Mouse (Mus musculus): Measurements from ENCODE around the gene St3gal4. TPM values are rescaled to one million over a fixed set of nuclear protein-coding genes. Genes with fewer than 3 reads are reported as not detected.

Gene St3gal4
- total and polyA plus RNA-seq, 3 experiments, result 6.2 to 9.3 (median 8.8) TPM

- peaks cover 0 to 1% of the 10 kb centered on the region in 2 experiments; a peak in 1 of 4 replicates for H3K4me1 ChIP-seq (ENCODE audit: control insufficient read depth in 1 of 2, insufficient read depth in 2 of 2)
- H3K9ac ChIP-seq (ENCODE audit: insufficient read depth, low read depth), result no peak overlapping the region
- no peak overlapping the region for H3K4me2 ChIP-seq (ENCODE audit: insufficient read depth, low read depth, poor library complexity, severe bottlenecking)
- H3K79me2 ChIP-seq (replicated peaks; ENCODE audit: control insufficient read depth, extremely low read depth, insufficient read depth, poor library complexity, severe bottlenecking), result no peaks in the 10 kb centered on the region
- no peak overlapping the region for H3K4me3 ChIP-seq (replicated peaks in 1 of 3; ENCODE audit: low read depth in 2 of 3, low read length in 2 of 3, poor library complexity in 1 of 3)
- TF ChIP-seq TCF12 (IDR thresholded peaks at IDR 0.05; ENCODE audit: low read depth, low read length) (no peak), RCOR1 (conservative IDR thresholded peaks at IDR 0.05; ENCODE audit: low read depth, low read length) (no peak), JUN (IDR thresholded peaks at IDR 0.05; ENCODE audit: insufficient read depth, low read depth, low read length) (no peak)
- DNase-seq (ENCODE audit: extremely low read depth), result no peak
- H3K27ac ChIP-seq (ENCODE audit: insufficient read depth, low read depth), result no peak overlapping the region
- H3K36me3 ChIP-seq (replicated peaks in 1 of 2; ENCODE audit: control insufficient read depth in 1 of 2, insufficient read depth in 1 of 2, low read length in 1 of 2), result peaks cover 0 to 13% of the 10 kb centered on the region in 2 experiments
- dilution Hi-C loops (cut with MboI; ENCODE audit: extremely low pct_ligation_motif_present, extremely low pct_unique_long_range_greater_than_20kb, low sequenced_read_pairs) (no loop called here), in situ Hi-C loops (cut with MboI; ENCODE audit: low pct_ligation_motif_present, low pct_unique_long_range_greater_than_20kb, low sequenced_read_pairs) (loop anchor here (5.0 to 25.0 kb wide), 2 partner anchors 73 to 493 kb away; partner anchors contain the start of gene St3gal4)
- no peaks in the 10 kb centered on the region for H3K27me3 ChIP-seq (replicated peaks)
- no peaks in the 10 kb centered on the region for H3K9me3 ChIP-seq (replicated peaks; ENCODE audit: low read length)
These were observed 74.6 kb downstream of the St3gal4 start for GRCm38 (mm10) chr9:35044458-35044857.

- H3K36me3 ChIP-seq (replicated peaks in 1 of 2; ENCODE audit: control insufficient read depth in 1 of 2, insufficient read depth in 1 of 2, low read length in 1 of 2), result peaks cover 0 to 10% of the 10 kb centered on the region in 2 experiments
- H3K4me1 ChIP-seq (ENCODE audit: control insufficient read depth in 1 of 2, insufficient read depth in 2 of 2), result no peaks in the 10 kb centered on the region
- no peaks in the 10 kb centered on the region for H3K27me3 ChIP-seq (replicated peaks)
- in situ Hi-C loops (cut with MboI; ENCODE audit: low pct_ligation_motif_present, low pct_unique_long_range_greater_than_20kb, low sequenced_read_pairs), result loop anchor here (5.0 to 25.0 kb wide), 2 partner anchors 74 to 494 kb away; partner anchors contain the start of gene St3gal4
- no peak overlapping the region for H3K9ac ChIP-seq (ENCODE audit: insufficient read depth, low read depth)
- no peaks in the 10 kb centered on the region for H3K79me2 ChIP-seq (replicated peaks; ENCODE audit: control insufficient read depth, extremely low read depth, insufficient read depth, poor library complexity, severe bottlenecking)
- DNase-seq (ENCODE audit: extremely low read depth), result no peak
- H3K4me3 ChIP-seq (replicated peaks in 1 of 3; ENCODE audit: low read depth in 2 of 3, low read length in 2 of 3, poor library complexity in 1 of 3), result no peak overlapping the region
- H3K9me3 ChIP-seq (replicated peaks; ENCODE audit: low read length), result no peaks in the 10 kb centered on the region
- no peak overlapping the region for H3K4me2 ChIP-seq (ENCODE audit: insufficient read depth, low read depth, poor library complexity, severe bottlenecking)
- dilution Hi-C loops (cut with MboI; ENCODE audit: extremely low pct_ligation_motif_present, extremely low pct_unique_long_range_greater_than_20kb, low sequenced_read_pairs), result no loop called here
- TF ChIP-seq TCF12 (IDR thresholded peaks at IDR 0.05; ENCODE audit: low read depth, low read length), result no peak
- no peak overlapping the region for H3K27ac ChIP-seq (ENCODE audit: insufficient read depth, low read depth)
These were observed 75.4 kb downstream of the St3gal4 start for GRCm38 (mm10) chr9:35043619-35044018.

GRCm38 (mm10) chr9:35041493-35041892 lies 77.6 kb downstream of the St3gal4 start:
- no peak for TF ChIP-seq NRF1 (IDR thresholded peaks at IDR 0.05; ENCODE audit: low read depth, low read length)
- Histone ChIP-seq H3K4me1 (ENCODE audit: control insufficient read depth in 1 of 2, insufficient read depth in 2 of 2) (no peaks in the 10 kb centered on the region), H3K27ac (ENCODE audit: insufficient read depth, low read depth) (no peak overlapping the region), H3K9ac (ENCODE audit: insufficient read depth, low read depth) (no peak overlapping the region), H3K4me3 (replicated peaks in 1 of 3; ENCODE audit: low read depth in 2 of 3, low read length in 2 of 3, poor library complexity in 1 of 3) (no peak overlapping the region), H3K4me2 (ENCODE audit: insufficient read depth, low read depth, poor library complexity, severe bottlenecking) (no peak overlapping the region), H3K79me2 (replicated peaks; ENCODE audit: control insufficient read depth, extremely low read depth, insufficient read depth, poor library complexity, severe bottlenecking) (no peaks in the 10 kb centered on the region), H3K9me3 (replicated peaks; ENCODE audit: low read length) (peaks cover 5% of the 10 kb centered on the region), H3K27me3 (replicated peaks) (no peaks in the 10 kb centered on the region), H3K36me3 (replicated peaks in 1 of 2; ENCODE audit: control insufficient read depth in 1 of 2, insufficient read depth in 1 of 2, low read length in 1 of 2) (peaks cover 0 to 2% of the 10 kb centered on the region in 2 experiments)
- in situ Hi-C loops (cut with MboI; ENCODE audit: low pct_ligation_motif_present, low pct_unique_long_range_greater_than_20kb, low sequenced_read_pairs) (loop anchor here (5.0 to 25.0 kb wide), 2 partner anchors 76 to 496 kb away; partner anchors contain the start of gene St3gal4), dilution Hi-C loops (cut with MboI; ENCODE audit: extremely low pct_ligation_motif_present, extremely low pct_unique_long_range_greater_than_20kb, low sequenced_read_pairs) (no loop called here)
- no peak for DNase-seq (ENCODE audit: extremely low read depth)

DNA sequence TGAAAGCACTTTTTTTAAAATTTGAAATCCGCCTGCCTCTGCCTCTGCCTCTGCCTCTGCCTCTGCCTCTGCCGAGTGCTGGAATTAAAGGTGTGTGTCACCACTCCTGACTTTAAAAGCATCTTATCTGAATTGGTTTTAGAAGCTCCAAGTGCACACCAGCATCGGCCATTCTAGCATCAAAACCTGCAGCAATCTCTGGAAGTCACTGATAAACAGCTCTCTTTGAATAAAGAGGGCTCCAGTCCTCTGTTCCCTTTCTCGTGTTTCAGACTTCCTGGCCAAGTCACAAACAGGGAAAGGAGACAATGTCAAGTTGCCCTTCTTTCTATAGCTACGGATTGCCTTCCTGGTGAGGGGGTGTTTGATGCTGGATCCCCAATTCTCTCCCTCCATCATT lies 79.2 kb downstream of the St3gal4 start:
- Histone ChIP-seq H3K4me1 (ENCODE audit: control insufficient read depth in 1 of 2, insufficient read depth in 2 of 2) (no peaks in the 10 kb centered on the region), H3K27me3 (replicated peaks) (no peaks in the 10 kb centered on the region), H3K79me2 (replicated peaks; ENCODE audit: control insufficient read depth, extremely low read depth, insufficient read depth, poor library complexity, severe bottlenecking) (no peaks in the 10 kb centered on the region), H3K9ac (ENCODE audit: insufficient read depth, low read depth) (no peak overlapping the region), H3K4me3 (replicated peaks in 1 of 3; ENCODE audit: low read depth in 2 of 3, low read length in 2 of 3, poor library complexity in 1 of 3) (no peak overlapping the region), H3K27ac (ENCODE audit: insufficient read depth, low read depth) (no peak overlapping the region), H3K4me2 (ENCODE audit: insufficient read depth, low read depth, poor library complexity, severe bottlenecking) (no peak overlapping the region), H3K36me3 (replicated peaks in 1 of 2; ENCODE audit: control insufficient read depth in 1 of 2, insufficient read depth in 1 of 2, low read length in 1 of 2) (no peaks in the 10 kb centered on the region), H3K9me3 (replicated peaks; ENCODE audit: low read length) (peaks cover 5% of the 10 kb centered on the region)
- dilution Hi-C loops (cut with MboI; ENCODE audit: extremely low pct_ligation_motif_present, extremely low pct_unique_long_range_greater_than_20kb, low sequenced_read_pairs), result no loop called here
- in situ Hi-C loops (cut with MboI; ENCODE audit: low pct_ligation_motif_present, low pct_unique_long_range_greater_than_20kb, low sequenced_read_pairs), result loop anchor here (5.0 to 25.0 kb wide), 2 partner anchors 77 to 497 kb away; partner anchors contain the start of gene St3gal4
- TF ChIP-seq POLR2AphosphoS2 (IDR thresholded peaks at IDR 0.05; ENCODE audit: low read depth, low read length) (no peak), HCFC1 (IDR thresholded peaks at IDR 0.05; ENCODE audit: low read depth, low read length) (no peak), BHLHE40 (IDR thresholded peaks at IDR 0.05; ENCODE audit: low read depth, low read length) (no peak), MEF2A (IDR thresholded peaks at IDR 0.05; ENCODE audit: borderline replicate concordance, low read depth, low read length) (no peak), RAD21 (IDR thresholded peaks at IDR 0.05; ENCODE audit: low read depth, low read length) (no peak), E2F4 (IDR thresholded peaks at IDR 0.05; ENCODE audit: insufficient replicate concordance, low read depth, low read length) (no peak), GABPA (IDR thresholded peaks at IDR 0.05; ENCODE audit: insufficient replicate concordance, low read depth, low read length) (no peak), ZC3H11A (IDR thresholded peaks at IDR 0.05; ENCODE audit: low read depth, low read length) (no peak), CTCF (conservative IDR thresholded peaks at IDR 0.05 in 1 of 2, IDR thresholded peaks at IDR 0.05 in 1 of 2; ENCODE audit: low read depth in 2 of 2, low read length in 2 of 2) (no peak), UBTF (IDR thresholded peaks at IDR 0.05; ENCODE audit: low read depth, low read length) (no peak), TCF12 (IDR thresholded peaks at IDR 0.05; ENCODE audit: low read depth, low read length) (no peak), ELF1 (IDR thresholded peaks at IDR 0.05; ENCODE audit: low read depth, low read length) (no peak), NRF1 (IDR thresholded peaks at IDR 0.05; ENCODE audit: low read depth, low read length) (no peak), SMC3 (IDR thresholded peaks at IDR 0.05; ENCODE audit: low read depth, low read length) (no peak)
- no peak for DNase-seq (ENCODE audit: extremely low read depth)
